Mouse (Mus musculus): ENCODE measurements around the gene Sobp. TPM values are rescaled to one million over a fixed set of nuclear protein-coding genes. Genes with fewer than 3 reads are reported as not detected.

Gene Sobp
- polyA plus RNA-seq, 1 experiment: not detected

- WGBS: 80% methylated on average over 5 of the region's 5 CpGs
- no peak for TF ChIP-seq CTCF (IDR thresholded peaks at IDR 0.05; ENCODE audit: insufficient read depth, low read depth, low read length)
- no peak for TF ChIP-seq POLR2A (IDR thresholded peaks at IDR 0.05; ENCODE audit: insufficient read depth, low read depth, low read length)
- Histone ChIP-seq H3K27ac (ENCODE audit: insufficient read depth, low read depth, low read length) (no peak overlapping the region), H3K4me3 (ENCODE audit: insufficient read depth, low read depth, low read length) (no peak overlapping the region), H3K4me1 (ENCODE audit: control insufficient read depth, insufficient read depth, low read length) (peaks cover 25% of the 10 kb centered on the region)
Observed at GRCm38 (mm10) chr10:43003466-43003757, 170.9 kb downstream of the Sobp start.

GRCm38 (mm10) chr10:43002721-43003465 is 171.4 kb downstream of the Sobp start:
- 42% methylated on average over 25 of the region's 25 CpGs for WGBS
- Histone ChIP-seq H3K4me1 (ENCODE audit: control insufficient read depth, insufficient read depth, low read length) (peaks cover 22% of the 10 kb centered on the region), H3K4me3 (ENCODE audit: insufficient read depth, low read depth, low read length) (no peak overlapping the region), H3K27ac (ENCODE audit: insufficient read depth, low read depth, low read length) (no peak overlapping the region)
- TF ChIP-seq POLR2A (IDR thresholded peaks at IDR 0.05; ENCODE audit: insufficient read depth, low read depth, low read length): no peak
- no peak for TF ChIP-seq CTCF (IDR thresholded peaks at IDR 0.05; ENCODE audit: insufficient read depth, low read depth, low read length)

- WGBS: 43% methylated on average over 13 of the region's 13 CpGs
- TF ChIP-seq POLR2A (IDR thresholded peaks at IDR 0.05; ENCODE audit: insufficient read depth, low read depth, low read length) (no peak), CTCF (IDR thresholded peaks at IDR 0.05; ENCODE audit: insufficient read depth, low read depth, low read length) (no peak)
- H3K4me3 ChIP-seq (ENCODE audit: insufficient read depth, low read depth, low read length): no peak overlapping the region
Observed at GRCm38 (mm10) chr10:43002066-43002678, 172.2 kb downstream of the Sobp start.

GRCm38 (mm10) chr10:43001433-43001832 is 172.9 kb downstream of the Sobp start:
- no peak overlapping the region for H3K4me3 ChIP-seq (ENCODE audit: insufficient read depth, low read depth, low read length)
- H3K27ac ChIP-seq (ENCODE audit: insufficient read depth, low read depth, low read length): no peak overlapping the region
- 93% methylated on average over 3 of the region's 3 CpGs for WGBS
- peaks cover 22% of the 10 kb centered on the region for H3K4me1 ChIP-seq (ENCODE audit: control insufficient read depth, insufficient read depth, low read length)
- TF ChIP-seq CTCF (IDR thresholded peaks at IDR 0.05; ENCODE audit: insufficient read depth, low read depth, low read length) (no peak), POLR2A (IDR thresholded peaks at IDR 0.05; ENCODE audit: insufficient read depth, low read depth, low read length) (no peak)

More at GRCm38 (mm10) chr10:43002066-43002678, 172.2 kb downstream of the Sobp start:
- H3K27ac ChIP-seq (ENCODE audit: insufficient read depth, low read depth, low read length): no peak overlapping the region
- peaks cover 22% of the 10 kb centered on the region for H3K4me1 ChIP-seq (ENCODE audit: control insufficient read depth, insufficient read depth, low read length)

GRCm38 (mm10) chr10:42999324-42999723 is 175.0 kb downstream of the Sobp start:
- H3K4me3 ChIP-seq (ENCODE audit: insufficient read depth, low read depth, low read length): no peak overlapping the region
- 96% methylated on average over 10 of the region's 10 CpGs for WGBS
- H3K27ac ChIP-seq (ENCODE audit: insufficient read depth, low read depth, low read length): no peak overlapping the region
- H3K4me1 ChIP-seq (ENCODE audit: control insufficient read depth, insufficient read depth, low read length): peaks cover 13% of the 10 kb centered on the region
- TF ChIP-seq CTCF (IDR thresholded peaks at IDR 0.05; ENCODE audit: insufficient read depth, low read depth, low read length): no peak
- no peak for TF ChIP-seq POLR2A (IDR thresholded peaks at IDR 0.05; ENCODE audit: insufficient read depth, low read depth, low read length)

- Histone ChIP-seq H3K4me3 (ENCODE audit: insufficient read depth, low read depth, low read length) (no peak overlapping the region), H3K27ac (ENCODE audit: insufficient read depth, low read depth, low read length) (no peak overlapping the region), H3K4me1 (ENCODE audit: control insufficient read depth, insufficient read depth, low read length) (peaks cover 11% of the 10 kb centered on the region)
- TF ChIP-seq CTCF (IDR thresholded peaks at IDR 0.05; ENCODE audit: insufficient read depth, low read depth, low read length): no peak
- no peak for TF ChIP-seq POLR2A (IDR thresholded peaks at IDR 0.05; ENCODE audit: insufficient read depth, low read depth, low read length)
- WGBS: 94% methylated on average over 2 of the region's 2 CpGs
Observed at GRCm38 (mm10) chr10:42997278-42997677, 177.1 kb downstream of the Sobp start.

- Histone ChIP-seq H3K4me1 (ENCODE audit: control insufficient read depth, insufficient read depth, low read length) (peaks cover 17% of the 10 kb centered on the region), H3K4me3 (ENCODE audit: insufficient read depth, low read depth, low read length) (no peak overlapping the region), H3K27ac (ENCODE audit: insufficient read depth, low read depth, low read length) (no peak overlapping the region)
- 85% methylated on average over 13 of the region's 13 CpGs for WGBS
- TF ChIP-seq CTCF (IDR thresholded peaks at IDR 0.05; ENCODE audit: insufficient read depth, low read depth, low read length) (no peak), POLR2A (IDR thresholded peaks at IDR 0.05; ENCODE audit: insufficient read depth, low read depth, low read length) (no peak)
Observed at GRCm38 (mm10) chr10:42995484-42995895, 178.8 kb downstream of the Sobp start.

GRCm38 (mm10) chr10:42994331-42994782 is 180.0 kb downstream of the Sobp start:
- 42% methylated on average over 13 of the region's 13 CpGs for WGBS
- Histone ChIP-seq H3K4me1 (ENCODE audit: control insufficient read depth, insufficient read depth, low read length) (peaks cover 17% of the 10 kb centered on the region), H3K27ac (ENCODE audit: insufficient read depth, low read depth, low read length) (no peak overlapping the region), H3K4me3 (ENCODE audit: insufficient read depth, low read depth, low read length) (no peak overlapping the region)
- TF ChIP-seq POLR2A (IDR thresholded peaks at IDR 0.05; ENCODE audit: insufficient read depth, low read depth, low read length): no peak
- no peak for TF ChIP-seq CTCF (IDR thresholded peaks at IDR 0.05; ENCODE audit: insufficient read depth, low read depth, low read length)

GRCm38 (mm10) chr10:42991018-42991417 is 183.3 kb downstream of the Sobp start:
- 60% methylated on average over 9 of the region's 9 CpGs for WGBS
- no peak overlapping the region for H3K27ac ChIP-seq (ENCODE audit: insufficient read depth, low read depth, low read length)
- no peak for TF ChIP-seq CTCF (IDR thresholded peaks at IDR 0.05; ENCODE audit: insufficient read depth, low read depth, low read length)
- no peak for TF ChIP-seq POLR2A (IDR thresholded peaks at IDR 0.05; ENCODE audit: insufficient read depth, low read depth, low read length)

More at GRCm38 (mm10) chr10:42991018-42991417, 183.3 kb downstream of the Sobp start:
- Histone ChIP-seq H3K4me1 (ENCODE audit: control insufficient read depth, insufficient read depth, low read length) (peaks cover 17% of the 10 kb centered on the region), H3K4me3 (ENCODE audit: insufficient read depth, low read depth, low read length) (no peak overlapping the region)

Data from olfactory bulb, adult 2 months (tissue).